Mouse (Mus musculus): ENCODE measurements around the gene Mmel1. TPM values are rescaled to one million over a fixed set of nuclear protein-coding genes. Genes with fewer than 3 reads are reported as not detected.

The Mmel1 gene
- total and polyA plus RNA-seq, 2 experiments from 2014 or later, result 0.43 to 0.74 TPM

GRCm38 (mm10) chr4:154904185-154905071 lies 35.0 kb downstream of the Mmel1 start:
- H3K4me1 ChIP-seq (ENCODE audit: insufficient read depth), result no peaks in the 10 kb centered on the region
- no peaks in the 10 kb centered on the region for H3K9me3 ChIP-seq (ENCODE audit: low read length)
- ATAC-seq, result peak; percentile 98
- H3K27ac ChIP-seq (ENCODE audit: low read depth, low read length), result no peak overlapping the region
- TF ChIP-seq CTCF (IDR thresholded peaks at IDR 0.05; ENCODE audit: low read depth), result no peak
- DNase-seq, result peak; percentile 91
- H3K4me2 ChIP-seq (ENCODE audit: low read depth), result peak overlapping the region; percentile 57
- H3K4me3 ChIP-seq (ENCODE audit: low read depth, low read length), result peak overlapping the region; percentile 35
- no peaks in the 10 kb centered on the region for H3K36me3 ChIP-seq (ENCODE audit: insufficient read depth)
- no peak overlapping the region for H3K9ac ChIP-seq
- 4% methylated on average over 16 of the region's 16 CpGs for WGBS
- no peaks in the 10 kb centered on the region for H3K27me3 ChIP-seq (ENCODE audit: insufficient read depth, low read length)

- TF ChIP-seq CTCF (IDR thresholded peaks at IDR 0.05; ENCODE audit: low read depth), result peak; percentile 84
- H3K9me3 ChIP-seq (ENCODE audit: low read length), result no peaks in the 10 kb centered on the region
- H3K4me1 ChIP-seq (ENCODE audit: insufficient read depth), result no peaks in the 10 kb centered on the region
- peak; percentile 75 for ATAC-seq
- no peaks in the 10 kb centered on the region for H3K27me3 ChIP-seq (ENCODE audit: insufficient read depth, low read length)
- peak; percentile 82 for DNase-seq
- no peak overlapping the region for H3K9ac ChIP-seq
- no peak overlapping the region for H3K4me2 ChIP-seq (ENCODE audit: low read depth)
- no peaks in the 10 kb centered on the region for H3K36me3 ChIP-seq (ENCODE audit: insufficient read depth)
- 45% methylated on average over 17 of the region's 17 CpGs for whole genome bisulfite sequencing
- no peak overlapping the region for H3K27ac ChIP-seq (ENCODE audit: low read depth, low read length)
- H3K4me3 ChIP-seq (ENCODE audit: low read depth, low read length), result no peak overlapping the region
Measured at GRCm38 (mm10) chr4:154907833-154908232, 38.4 kb downstream of the Mmel1 start.

- H3K4me1 ChIP-seq (ENCODE audit: insufficient read depth), result no peaks in the 10 kb centered on the region
- H3K4me3 ChIP-seq (ENCODE audit: low read depth, low read length), result no peak overlapping the region
- 91% methylated on average over 5 of the region's 5 CpGs for WGBS
- H3K27ac ChIP-seq (ENCODE audit: low read depth, low read length), result no peak overlapping the region
- no peaks in the 10 kb centered on the region for H3K27me3 ChIP-seq (ENCODE audit: insufficient read depth, low read length)
- ATAC-seq (no peak), DNase-seq (no peak)
- no peak overlapping the region for H3K4me2 ChIP-seq (ENCODE audit: low read depth)
- H3K9me3 ChIP-seq (ENCODE audit: low read length), result no peaks in the 10 kb centered on the region
- H3K36me3 ChIP-seq (ENCODE audit: insufficient read depth), result no peaks in the 10 kb centered on the region
- no peak for TF ChIP-seq CTCF (IDR thresholded peaks at IDR 0.05; ENCODE audit: low read depth)
- H3K9ac ChIP-seq, result no peak overlapping the region
Measured at GRCm38 (mm10) chr4:154908490-154908889, 39.1 kb downstream of the Mmel1 start.

- no peaks in the 10 kb centered on the region for H3K4me1 ChIP-seq (ENCODE audit: insufficient read depth)
- no peaks in the 10 kb centered on the region for H3K27me3 ChIP-seq (ENCODE audit: insufficient read depth, low read length)
- no peak overlapping the region for H3K4me3 ChIP-seq (ENCODE audit: low read depth, low read length)
- no peak for TF ChIP-seq CTCF (IDR thresholded peaks at IDR 0.05; ENCODE audit: low read depth)
- DNase-seq, result no peak
- no peaks in the 10 kb centered on the region for H3K9me3 ChIP-seq (ENCODE audit: low read length)
- H3K9ac ChIP-seq, result no peak overlapping the region
- WGBS, result 12% methylated on average over 15 of the region's 15 CpGs
- no peak overlapping the region for H3K27ac ChIP-seq (ENCODE audit: low read depth, low read length)
- H3K36me3 ChIP-seq (ENCODE audit: insufficient read depth), result no peaks in the 10 kb centered on the region
- no peak overlapping the region for H3K4me2 ChIP-seq (ENCODE audit: low read depth)
- ATAC-seq, result peak; percentile 25; the same call in 1 of the 2 replicates
Measured at GRCm38 (mm10) chr4:154910606-154911522, 41.5 kb downstream of the Mmel1 start.

GRCm38 (mm10) chr4:154911644-154912043 lies 42.3 kb downstream of the Mmel1 start:
- Histone ChIP-seq H3K36me3 (ENCODE audit: insufficient read depth) (no peaks in the 10 kb centered on the region), H3K9ac (no peak overlapping the region), H3K27me3 (ENCODE audit: insufficient read depth, low read length) (no peaks in the 10 kb centered on the region), H3K4me1 (ENCODE audit: insufficient read depth) (no peaks in the 10 kb centered on the region), H3K9me3 (ENCODE audit: low read length) (no peaks in the 10 kb centered on the region), H3K4me2 (ENCODE audit: low read depth) (no peak overlapping the region), H3K27ac (ENCODE audit: low read depth, low read length) (no peak overlapping the region), H3K4me3 (ENCODE audit: low read depth, low read length) (no peak overlapping the region)
- 73% methylated on average over 2 of the region's 2 CpGs for WGBS
- ATAC-seq (no peak), DNase-seq (no peak)
- no peak for TF ChIP-seq CTCF (IDR thresholded peaks at IDR 0.05; ENCODE audit: low read depth)

GRCm38 (mm10) chr4:154913845-154914244 lies 44.5 kb downstream of the Mmel1 start:
- Histone ChIP-seq H3K4me3 (ENCODE audit: low read depth, low read length) (no peak overlapping the region), H3K4me2 (ENCODE audit: low read depth) (no peak overlapping the region), H3K27me3 (ENCODE audit: insufficient read depth, low read length) (no peaks in the 10 kb centered on the region), H3K4me1 (ENCODE audit: insufficient read depth) (no peaks in the 10 kb centered on the region), H3K36me3 (ENCODE audit: insufficient read depth) (no peaks in the 10 kb centered on the region), H3K27ac (ENCODE audit: low read depth, low read length) (no peak overlapping the region), H3K9me3 (ENCODE audit: low read length) (no peaks in the 10 kb centered on the region), H3K9ac (no peak overlapping the region)
- no peak for ATAC-seq
- 98% methylated on average over 3 of the region's 3 CpGs for WGBS
- DNase-seq, result no peak
- no peak for TF ChIP-seq CTCF (IDR thresholded peaks at IDR 0.05; ENCODE audit: low read depth)
